Mouse (Mus musculus): ENCODE data around the gene Ccnd3.

- TF ChIP-seq CTCF (IDR thresholded peaks at IDR 0.05; ENCODE audit: low read depth, low read length) (no peak), POLR2A (IDR thresholded peaks at IDR 0.05; ENCODE audit: borderline replicate concordance, low read depth, low read length) (no peak)
Measured at GRCm38 (mm10) chr17:47566133-47566532, 61.3 kb downstream of the Ccnd3 start.
